9 mouse cellular contexts compared by ENCODE assay signal in genomic region chr13:52624038-52624437, GRCm38 (mm10). TPM values are rescaled to one million over a fixed set of nuclear protein-coding genes. Genes with fewer than 3 reads are reported as not detected.
DNase-seq lines count a peak whose midpoint lies in the region; ATAC-seq and TF ChIP-seq lines count a peak whose summit lies in the region.
"Had no signal": no experiment of that assay in that cellular context is flagged by ENCODE, and none has a peak within 500 bp of the region (broad histone marks: within the 10 kb centered on the region; RNA-seq: fewer than 3 reads in every experiment).

No protein-coding gene starts in this region.

- H3K4me3 ChIP-seq in neural tube, embryonic 15.5 days (replicated peaks): no peak overlapping the region
- H3K4me3 ChIP-seq in lung, adult 2 months (replicated peaks; ENCODE audit: extremely low read depth, low read depth, low read length): no peak overlapping the region
- H3K4me3 ChIP-seq: hindbrain, embryonic 15.5 days had no signal

- H3K36me3 ChIP-seq in neural tube, embryonic 15.5 days: no peaks in the 10 kb centered on the region
- H3K36me3 ChIP-seq: hindbrain, embryonic 15.5 days had no signal

- TF ChIP-seq CTCF in brain, embryonic 14.5 days (IDR thresholded peaks at IDR 0.05; ENCODE audit: borderline replicate concordance, extremely low read depth, insufficient read depth, insufficient read length): peak; percentile 73
- peak; percentile 76 for TF ChIP-seq CTCF in lung, adult 2 months (IDR thresholded peaks at IDR 0.05; ENCODE audit: insufficient read depth, low read length)

- no peaks in the 10 kb centered on the region for H3K4me1 ChIP-seq in neural tube, embryonic 15.5 days
- H3K4me1 ChIP-seq in lung, adult 2 months (ENCODE audit: control insufficient read depth, insufficient read depth, low read length): no peaks in the 10 kb centered on the region
- H3K4me1 ChIP-seq: hindbrain, embryonic 15.5 days had no signal

- H3K27ac ChIP-seq in neural tube, embryonic 15.5 days (replicated peaks): no peak overlapping the region
- H3K27ac ChIP-seq: hindbrain, embryonic 15.5 days had no signal

- WGBS in neural tube, embryonic 15.5 days: 64% methylated on average over 4 of the region's 4 CpGs
- 52% methylated on average over 4 of the region's 4 CpGs for WGBS in lung, adult 2 months

- DNase-seq in neural tube, embryonic 10.5 days (ENCODE audit: extremely low spot score, low spot score): peak; percentile 76
- DNase-seq in brain, embryonic 14.5 days (ENCODE audit: low read depth): peak; percentile 64
- DNase-seq in frontal cortex, postnatal 10 days (ENCODE audit: low spot score in 2 of 2): peak; percentile 36 to 47
- DNase-seq in kidney, postnatal 36 days: peak; percentile 24 to 81
- DNase-seq in lung, adult 2 months: peak; percentile 60
- peak; percentile 32 for DNase-seq in right cerebral cortex, postnatal 25 days

- no peak overlapping the region for H3K4me2 ChIP-seq in neural tube, embryonic 15.5 days
- H3K4me2 ChIP-seq: hindbrain, embryonic 15.5 days had no signal

- no peak for TF ChIP-seq POLR2A in brain, embryonic 14.5 days (IDR thresholded peaks at IDR 0.05; ENCODE audit: borderline replicate concordance, extremely low read depth, insufficient read depth, insufficient read length, poor library complexity, severe bottlenecking)
- TF ChIP-seq POLR2A in lung, adult 2 months (IDR thresholded peaks at IDR 0.05; ENCODE audit: borderline replicate concordance, extremely low read depth, low read depth, low read length): no peak

- no peaks in the 10 kb centered on the region for H3K27me3 ChIP-seq in neural tube, embryonic 15.5 days (replicated peaks)
- H3K27me3 ChIP-seq: hindbrain, embryonic 15.5 days had no signal

- H3K9me3 ChIP-seq in neural tube, embryonic 15.5 days (replicated peaks): no peaks in the 10 kb centered on the region
- H3K9me3 ChIP-seq: hindbrain, embryonic 15.5 days had no signal

- ATAC-seq in neural tube, embryonic 15.5 days (ENCODE audit: low FRiP score): no peak
- no peak for ATAC-seq in activated CD4-positive, CD25-positive, alpha-beta regulatory T cell, adult 4 months

- no peak overlapping the region for H3K9ac ChIP-seq in neural tube, embryonic 15.5 days (replicated peaks)
- H3K9ac ChIP-seq: hindbrain, embryonic 15.5 days had no signal

RNA-seq across cellular contexts. Expression of gene Syk, which starts 41.1 kb away (rescaled TPM):
- polyA plus RNA-seq in neural tube, embryonic 15.5 days (2015; fragmentation: Nextera tagmentation; extraction: Ambion mirVana): 0.96 and 3.2 TPM in 2 replicates
- 1.3 and 2.6 TPM in 2 replicates for polyA plus RNA-seq in brain, embryonic 14.5 days (2012; rRNA removed)
- 15.7 and 19.7 TPM in 2 replicates for polyA plus RNA-seq in lung, adult 2 months (2012; rRNA removed)
- 1 to 10 TPM in 1 of 2 experiments, under 1 TPM in 1; 0.63 to 1.4 TPM for polyA plus RNA-seq in activated CD4-positive, CD25-positive, alpha-beta regulatory T cell, adult 4 months (2017; shearing (Covaris generic))
